Mouse (Mus musculus): ENCODE results near the gene Aoc3.
A peak's percentile ranks its signal among the peaks of the same experiment; 100 is the strongest.
"Not testable (repeated sequence)": the region's sequence is repeated elsewhere in the genome, so short reads cannot be mapped to it uniquely, and the experiment has no call there.

Gene Aoc3

GRCm38 (mm10) chr11:101374421-101374938 is 44.1 kb downstream of the Aoc3 start:
- no peak for DNase-seq (ENCODE audit: low read depth)

- DNase-seq (ENCODE audit: low read depth): not testable (repeated sequence)
Observed at GRCm38 (mm10) chr11:101378196-101378595, 47.8 kb downstream of the Aoc3 start.

DNA sequence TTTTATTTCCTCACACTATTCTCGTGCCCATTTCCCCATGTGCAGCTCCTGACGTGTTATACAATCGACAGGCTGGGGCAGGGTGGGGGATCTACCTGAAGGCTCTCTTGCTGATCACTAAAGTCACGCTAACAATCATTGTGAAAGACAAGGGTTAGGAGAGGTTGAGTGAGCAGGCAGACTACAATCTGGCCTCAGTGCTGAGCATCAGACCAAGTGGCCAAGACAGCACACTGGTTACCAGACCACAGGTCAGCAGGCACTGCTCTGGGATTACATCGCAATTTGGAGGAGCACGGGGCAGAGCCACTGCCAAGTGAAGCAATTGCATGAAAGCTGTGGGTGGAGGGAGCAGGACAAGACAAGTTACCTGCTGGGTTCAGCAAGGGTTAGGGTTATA is 48.5 kb downstream of the Aoc3 start:
- peak; percentile 29 for DNase-seq (ENCODE audit: low read depth)

DNA sequence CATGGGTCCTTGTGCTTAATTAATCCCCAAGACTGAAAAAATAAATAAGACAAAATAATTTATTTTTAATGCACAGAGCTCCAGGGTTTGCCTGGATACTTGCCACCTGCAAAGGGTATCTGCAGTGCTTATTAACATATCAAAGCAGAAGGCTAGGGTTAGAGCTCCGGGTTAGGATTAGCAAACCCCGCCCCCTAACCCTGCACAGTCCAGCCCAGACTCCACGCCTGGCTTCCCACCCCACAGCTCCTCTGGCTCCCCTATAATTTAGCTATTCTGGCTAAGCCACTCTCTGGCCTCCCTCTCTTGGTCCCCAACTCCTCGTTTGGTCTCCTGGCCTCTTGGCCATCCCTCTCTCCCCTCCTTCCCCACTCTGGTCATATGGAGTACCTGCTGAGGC is 51.4 kb downstream of the Aoc3 start:
- DNase-seq (ENCODE audit: low read depth): no peak
